Mouse (Mus musculus) limb, embryonic 13.5 days (tissue): ENCODE results near the gene Rfxank. TPM values are rescaled to one million over a fixed set of nuclear protein-coding genes. Genes with fewer than 3 reads are reported as not detected.

Experiments used
- ATAC-seq: fragments of 200-750 bp; cut with Nextera tagmentation; 2 replicates; pipeline ENCODE4 v1.8.0; 2017; ENCODE audit warnings: low read depth, moderate number of reproducible peaks, moderate TSS enrichment; ENCODE audit not compliant: low FRiP score
- H3K27ac ChIP-seq: fragments of 300-500 bp; sonication (generic); 2 replicates; pipeline ENCODE4 v1.5.1; 2015; ENCODE audit warnings: inconsistent platforms, mild to moderate bottlenecking, moderate library complexity
- H3K27me3 ChIP-seq: fragments of 300-500 bp; sonication (generic); 2 replicates; pipeline ENCODE4 v1.6.1; 2015; ENCODE audit warnings: mild to moderate bottlenecking, inconsistent platforms
- H3K36me3 ChIP-seq: fragments of 300-500 bp; sonication (generic); 2 replicates; pipeline ENCODE4 v1.6.1; 2015; ENCODE audit warnings: inconsistent platforms, mild to moderate bottlenecking, moderate library complexity
- H3K4me1 ChIP-seq: fragments of 300-500 bp; sonication (generic); 2 replicates; pipeline ENCODE4 v1.6.1; 2015; ENCODE audit warnings: inconsistent platforms
- H3K4me2 ChIP-seq: fragments of 300-500 bp; sonication (generic); replicated peaks from 2 replicates; pipeline ENCODE4 v1.6.1; 2015; ENCODE audit warnings: inconsistent platforms, mild to moderate bottlenecking, moderate library complexity
- H3K4me3 ChIP-seq: fragments of 300-500 bp; sonication (generic); 2 replicates; pipeline ENCODE4 v1.5.1; 2015; ENCODE audit warnings: moderate library complexity, mild to moderate bottlenecking, inconsistent platforms
- H3K9ac ChIP-seq: fragments of 300-500 bp; sonication (generic); 2 replicates; pipeline ENCODE4 v1.6.1; 2015; ENCODE audit warnings: mild to moderate bottlenecking, inconsistent platforms
- H3K9me3 ChIP-seq: fragments of 300-500 bp; sonication (generic); 2 replicates; pipeline ENCODE4 v1.6.1; 2016; ENCODE audit warnings: inconsistent platforms
- WGBS: fragments of 180-500 bp; shearing (Covaris S2); methylation state at CpG from one replicate; pipeline ENCODE4 v1.1.7; 2015; 5-methylcytosine and 5-hydroxymethylcytosine counted together
- polyA plus RNA-seq: library from polyadenylated mRNA; unstranded; fragments of >200 nt; fragmentation: Nextera tagmentation; extraction: Ambion mirVana; gene quantifications from 2 replicates; pipeline ENCODE4 v1.2.1, GENCODE M21; 2015

Rfxank gene
- polyA plus RNA-seq, 1 experiment from 2014 or later, result 26.0 TPM

- ATAC-seq, result no peak
- 86% methylated on average over 7 of the region's 7 CpGs for WGBS
These were observed 9.0 kb upstream of the Rfxank start for GRCm38 (mm10) chr8:70147678-70148607.

DNA sequence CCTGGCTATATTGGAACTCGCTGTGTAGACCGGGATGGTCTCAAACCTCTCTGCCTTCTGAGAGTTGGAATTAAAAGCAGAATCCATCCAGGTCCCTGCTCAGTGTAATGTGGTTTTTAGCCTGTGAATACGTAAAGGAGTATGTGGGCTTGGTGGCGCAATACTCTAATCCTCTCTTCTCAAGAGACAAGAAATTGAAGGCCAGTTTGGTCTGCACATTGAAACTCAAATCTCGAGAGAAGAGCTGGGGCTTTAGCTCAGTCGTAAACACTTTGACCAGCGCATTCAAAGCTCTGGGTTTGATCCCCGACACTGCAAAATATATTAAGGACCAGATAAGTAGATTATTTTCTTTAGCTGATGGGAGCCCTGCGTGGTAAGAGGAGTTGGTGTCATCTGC, 1.0 kb upstream of the Rfxank start:
- no peak for ATAC-seq
- H3K36me3 ChIP-seq, result peaks cover 50% of the 10 kb centered on the region
- H3K27ac ChIP-seq, result peak overlapping the region; percentile 83
- H3K4me2 ChIP-seq, result peak overlapping the region; percentile 88
- no peaks in the 10 kb centered on the region for H3K27me3 ChIP-seq
- H3K4me3 ChIP-seq, result peak overlapping the region; percentile 89
- peaks cover 21% of the 10 kb centered on the region for H3K4me1 ChIP-seq
- no peaks in the 10 kb centered on the region for H3K9me3 ChIP-seq
- 7% methylated on average over 9 of the region's 9 CpGs for WGBS
- peak overlapping the region; percentile 86 for H3K9ac ChIP-seq

More at GRCm38 (mm10) chr8:70147678-70148607, 9.0 kb upstream of the Rfxank start:
- no peak overlapping the region for H3K4me3 ChIP-seq
- H3K36me3 ChIP-seq, result peaks cover 43% of the 10 kb centered on the region
- H3K4me1 ChIP-seq, result peaks cover 10% of the 10 kb centered on the region
- H3K27ac ChIP-seq, result no peak overlapping the region
- no peak overlapping the region for H3K4me2 ChIP-seq
- H3K9me3 ChIP-seq, result no peaks in the 10 kb centered on the region
- H3K9ac ChIP-seq, result no peak overlapping the region
- H3K27me3 ChIP-seq, result peaks cover 9% of the 10 kb centered on the region; the same call in 1 of the 2 replicates

DNA sequence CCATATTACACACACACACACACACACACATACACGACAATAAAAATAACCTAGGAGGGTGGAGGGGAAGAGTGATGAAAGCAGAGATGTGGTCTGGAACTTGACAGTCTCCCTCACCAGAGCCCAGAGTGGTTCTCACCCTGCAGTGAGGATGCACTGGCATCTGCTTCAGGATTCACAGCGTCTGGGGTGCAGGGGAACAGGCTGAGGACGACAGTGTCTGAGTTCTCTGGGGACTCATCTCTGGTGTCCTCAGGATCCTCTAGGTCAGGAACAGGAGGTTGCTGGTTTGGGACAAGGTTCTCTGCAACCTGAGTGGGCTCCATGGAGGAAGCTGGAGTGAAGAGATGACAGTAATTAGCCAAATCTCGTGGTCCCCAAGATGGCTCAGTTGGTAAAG, 1.1 kb downstream of the Rfxank start:
- H3K27me3 ChIP-seq, result no peaks in the 10 kb centered on the region
- H3K4me3 ChIP-seq, result peak overlapping the region; percentile 89
- no peaks in the 10 kb centered on the region for H3K9me3 ChIP-seq
- no peak for ATAC-seq
- 75% methylated on average over 4 of the region's 4 CpGs for WGBS
- peaks cover 51% of the 10 kb centered on the region for H3K36me3 ChIP-seq
- H3K27ac ChIP-seq, result no peak overlapping the region
- peak overlapping the region; percentile 74 for H3K4me2 ChIP-seq
- H3K4me1 ChIP-seq, result peaks cover 21% of the 10 kb centered on the region
- peak overlapping the region; percentile 72 for H3K9ac ChIP-seq

DNA sequence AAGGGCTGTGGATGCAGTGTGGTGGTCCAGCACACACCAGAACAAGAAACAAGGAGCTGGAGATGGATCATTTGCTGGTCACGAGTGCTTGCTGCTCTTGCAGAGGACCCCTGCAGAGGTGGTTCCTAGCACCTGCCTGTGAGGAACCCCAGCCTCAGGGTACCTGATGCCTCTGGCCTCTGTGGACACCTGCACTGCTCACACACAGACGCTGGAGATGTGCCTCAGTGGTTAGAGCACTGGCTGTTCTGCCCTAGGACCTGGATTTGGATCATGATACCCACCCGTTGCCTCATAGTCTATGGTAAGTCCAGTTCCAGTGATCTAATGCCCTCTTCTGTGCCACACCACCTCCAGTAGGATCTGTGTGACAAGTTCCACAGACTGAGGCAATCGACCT, 2.4 kb downstream of the Rfxank start:
- Histone ChIP-seq H3K9me3 (no peaks in the 10 kb centered on the region), H3K4me1 (peaks cover 25% of the 10 kb centered on the region), H3K27ac (no peak overlapping the region), H3K4me3 (no peak overlapping the region), H3K27me3 (no peaks in the 10 kb centered on the region), H3K4me2 (no peak overlapping the region), H3K9ac (no peak overlapping the region), H3K36me3 (peaks cover 48% of the 10 kb centered on the region)
- ATAC-seq, result no peak
- 84% methylated on average over 4 of the region's 4 CpGs for WGBS

DNA sequence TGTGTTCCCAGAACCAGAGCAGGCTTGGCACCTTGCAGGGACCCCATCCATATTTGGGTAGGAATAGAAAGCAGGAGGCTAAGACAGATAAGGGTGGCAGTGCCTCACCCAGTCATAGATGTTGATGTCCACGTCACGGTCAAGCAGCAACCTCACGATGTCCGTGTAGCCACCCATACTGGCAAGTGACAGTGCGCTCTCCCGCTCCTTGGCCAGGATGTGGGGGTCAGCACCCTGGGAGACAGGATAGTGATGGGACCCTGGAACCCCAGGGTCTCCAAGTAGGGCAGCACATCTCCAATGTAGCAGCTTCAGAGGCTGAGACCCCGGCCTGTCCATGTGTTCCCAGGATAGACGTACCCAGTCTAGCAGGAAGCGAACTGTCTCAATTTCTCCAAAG, 4.0 kb downstream of the Rfxank start:
- Histone ChIP-seq H3K4me2 (no peak overlapping the region), H3K9ac (no peak overlapping the region), H3K9me3 (no peaks in the 10 kb centered on the region), H3K36me3 (peaks cover 48% of the 10 kb centered on the region), H3K4me3 (no peak overlapping the region), H3K4me1 (peaks cover 19% of the 10 kb centered on the region), H3K27ac (no peak overlapping the region), H3K27me3 (no peaks in the 10 kb centered on the region)
- ATAC-seq, result no peak
- 91% methylated on average over 9 of the region's 9 CpGs for WGBS

GRCm38 (mm10) chr8:70134086-70134485, 4.9 kb downstream of the Rfxank start:
- no peak overlapping the region for H3K4me3 ChIP-seq

DNA sequence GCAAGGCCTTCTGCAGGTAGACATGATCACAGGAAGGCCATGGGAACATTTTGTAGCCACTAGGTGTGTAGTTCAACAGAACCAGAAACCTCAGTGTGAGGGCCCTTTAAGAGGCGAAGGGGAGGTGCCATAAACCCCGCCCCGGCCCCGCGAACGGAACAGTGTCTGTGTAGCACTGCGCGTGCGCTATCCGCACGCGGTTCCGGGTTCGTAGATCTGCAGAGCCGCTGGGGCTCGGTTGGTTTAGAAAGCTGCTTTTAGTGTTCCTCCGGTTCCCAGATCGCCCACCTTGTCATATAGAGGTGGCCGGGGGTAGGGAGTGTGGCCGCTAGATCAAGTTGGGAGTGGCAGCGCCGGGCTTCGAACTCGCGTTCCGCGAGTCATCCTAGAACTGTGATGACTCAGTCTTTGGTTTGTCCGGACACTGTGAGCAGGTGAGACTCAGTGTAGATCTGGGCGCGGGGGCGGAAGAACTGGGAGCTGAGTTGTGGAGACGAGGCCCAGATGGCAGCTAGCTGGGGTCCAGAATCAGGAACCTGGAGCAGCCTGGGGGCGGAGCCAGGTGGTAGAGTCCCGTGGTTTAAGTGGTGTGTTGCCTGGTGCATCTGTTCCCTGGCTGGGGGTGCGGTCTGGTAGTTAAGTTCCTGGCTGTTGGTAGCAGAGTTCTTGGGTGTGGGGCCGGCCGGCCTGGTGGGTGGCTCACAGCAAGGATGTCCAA, 7.6 kb downstream of the Rfxank start, which contains the start of gene Nr2c2ap:
Nr2c2ap (plus strand) TSS at position 168 of the 718 bp plus-strand sequence.
- H3K4me3 ChIP-seq, result peak within 1 kb of the TSS; percentile 61
- peaks cover 10% of the 10 kb centered on the region for H3K4me1 ChIP-seq
- H3K9me3 ChIP-seq, result no peaks in the 10 kb centered on the region
- ATAC-seq, result peak; percentile 86
- WGBS, result 1% methylated on average over 37 of the region's 37 CpGs
- peak within 1 kb of the TSS; percentile 78 for H3K4me2 ChIP-seq
- H3K27ac ChIP-seq, result no peak within 1 kb of the TSS
- H3K27me3 ChIP-seq, result no peaks in the 10 kb centered on the region
- peak within 1 kb of the TSS; percentile 61 for H3K9ac ChIP-seq
- peaks cover 42% of the 10 kb centered on the region for H3K36me3 ChIP-seq

More at GRCm38 (mm10) chr8:70134086-70134485, 4.9 kb downstream of the Rfxank start:
- Histone ChIP-seq H3K4me2 (no peak overlapping the region), H3K36me3 (peaks cover 48% of the 10 kb centered on the region), H3K9me3 (no peaks in the 10 kb centered on the region), H3K27ac (no peak overlapping the region), H3K9ac (no peak overlapping the region), H3K27me3 (no peaks in the 10 kb centered on the region), H3K4me1 (peaks cover 18% of the 10 kb centered on the region)
- ATAC-seq, result no peak
- 88% methylated on average over 5 of the region's 5 CpGs for WGBS

DNA sequence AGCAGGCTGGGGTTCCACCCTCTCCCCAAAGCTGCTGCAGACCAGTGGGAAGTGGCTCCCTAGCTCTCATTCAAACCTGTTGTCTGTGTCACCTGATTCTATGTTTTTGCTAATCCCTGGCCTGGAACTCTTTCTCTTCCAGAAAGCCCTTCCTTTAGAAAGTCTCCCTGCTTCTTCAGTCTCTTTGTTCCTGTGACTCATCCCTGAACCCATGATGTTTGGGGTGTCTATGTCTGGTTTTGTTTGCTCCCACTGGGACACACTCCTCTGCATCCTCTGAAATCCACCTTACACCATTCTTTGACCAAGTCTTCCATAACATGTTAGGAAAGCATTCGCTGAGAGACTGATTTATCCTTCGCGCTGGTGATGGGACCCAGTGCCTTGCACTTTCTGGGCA, 8.9 kb downstream of the Rfxank start:
- Histone ChIP-seq H3K4me1 (peaks cover 10% of the 10 kb centered on the region), H3K9ac (no peak overlapping the region), H3K4me2 (no peak overlapping the region), H3K4me3 (no peak overlapping the region), H3K9me3 (no peaks in the 10 kb centered on the region), H3K27ac (no peak overlapping the region), H3K27me3 (peaks cover 4% of the 10 kb centered on the region), H3K36me3 (peaks cover 30% of the 10 kb centered on the region)
- no peak for ATAC-seq
- WGBS, result 85% methylated on average over 3 of the region's 3 CpGs

DNA sequence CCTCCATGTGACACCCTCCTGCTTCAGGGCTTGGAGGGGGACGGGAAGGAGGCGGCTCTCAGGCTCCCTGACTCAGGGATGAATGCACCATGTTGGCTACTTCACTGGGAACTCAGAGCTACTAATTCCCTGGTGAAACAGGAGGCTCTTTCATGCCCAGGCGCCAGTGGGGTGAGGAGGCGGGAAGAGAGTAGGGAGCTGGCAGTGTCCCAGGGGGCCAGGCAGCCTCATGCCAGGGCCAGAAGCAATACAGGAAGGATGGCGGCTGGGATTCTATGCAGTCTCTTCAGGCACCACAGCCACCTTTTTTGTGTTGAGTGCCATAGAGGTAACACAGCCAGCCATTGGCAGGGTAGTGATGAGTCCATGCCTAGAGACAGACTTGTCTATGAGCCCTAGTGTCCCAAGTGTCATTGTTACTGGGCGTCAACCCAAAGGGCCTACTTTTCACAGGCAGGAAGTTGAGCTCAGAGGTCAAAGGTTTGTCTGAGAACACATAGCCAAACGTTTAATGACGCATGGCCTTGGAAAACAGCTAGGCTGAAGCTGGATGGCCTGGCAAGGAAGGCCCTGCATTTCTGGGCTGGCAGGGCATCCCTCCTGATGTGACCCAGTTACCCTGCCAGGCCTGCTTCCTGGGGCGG, 9.5 kb downstream of the Rfxank start:
- 64% methylated on average over 9 of the region's 9 CpGs for WGBS
- no peak overlapping the region for H3K27ac ChIP-seq
- H3K4me3 ChIP-seq, result no peak overlapping the region
- no peak overlapping the region for H3K4me2 ChIP-seq
- peaks cover 7% of the 10 kb centered on the region for H3K27me3 ChIP-seq
- no peak for ATAC-seq
- peaks cover 23% of the 10 kb centered on the region for H3K36me3 ChIP-seq
- no peak overlapping the region for H3K9ac ChIP-seq
- H3K4me1 ChIP-seq, result peaks cover 10% of the 10 kb centered on the region
- H3K9me3 ChIP-seq, result no peaks in the 10 kb centered on the region

DNA sequence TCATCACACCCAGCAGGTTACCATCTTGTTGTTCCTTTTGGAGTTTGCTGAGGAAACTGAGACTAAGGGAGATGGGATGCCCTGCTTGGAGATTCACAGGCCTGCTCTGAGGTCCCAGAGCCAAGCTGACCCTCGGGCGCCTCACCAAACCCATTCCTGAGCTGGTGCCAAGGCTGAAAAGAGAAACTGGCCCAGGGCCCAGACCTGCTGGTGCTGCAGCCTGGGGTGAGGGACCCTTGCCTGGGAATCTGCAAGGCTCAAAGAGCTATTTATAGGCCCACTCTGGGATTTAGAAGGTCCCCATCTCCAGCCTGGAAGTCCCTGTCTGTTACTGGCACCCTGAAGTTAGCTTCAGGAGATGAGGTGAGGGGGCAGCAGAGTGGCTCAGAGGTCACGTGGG, 10.5 kb downstream of the Rfxank start:
- no peak overlapping the region for H3K9ac ChIP-seq
- no peak overlapping the region for H3K4me2 ChIP-seq
- H3K4me3 ChIP-seq, result no peak overlapping the region
- no peaks in the 10 kb centered on the region for H3K9me3 ChIP-seq
- peaks cover 10% of the 10 kb centered on the region for H3K4me1 ChIP-seq
- ATAC-seq, result no peak
- H3K27ac ChIP-seq, result no peak overlapping the region
- H3K27me3 ChIP-seq, result peaks cover 11% of the 10 kb centered on the region
- H3K36me3 ChIP-seq, result peaks cover 13% of the 10 kb centered on the region
- WGBS, result 76% methylated on average over 3 of the region's 3 CpGs

DNA sequence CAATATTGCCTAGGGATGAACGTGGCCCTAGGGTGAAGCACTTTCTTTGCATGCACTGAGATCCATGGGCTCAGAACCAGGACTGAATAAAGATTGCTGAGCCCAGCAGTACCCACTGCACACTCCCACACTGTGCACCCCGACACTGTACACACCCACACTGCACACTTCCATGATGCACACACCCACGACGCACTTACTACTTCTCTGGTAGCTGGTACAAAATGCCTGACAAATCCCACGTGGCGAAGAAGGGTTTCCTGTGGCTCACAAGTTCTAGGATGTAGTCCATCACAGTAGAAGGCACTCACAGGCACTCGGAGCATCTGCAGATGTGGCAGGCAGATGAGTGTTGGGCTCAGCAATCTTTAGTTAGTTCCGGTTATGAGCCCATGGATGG, 14.0 kb downstream of the Rfxank start:
- peaks cover 6% of the 10 kb centered on the region; the same call in 1 of the 2 replicates for H3K4me1 ChIP-seq
- no peak overlapping the region for H3K4me2 ChIP-seq
- H3K4me3 ChIP-seq, result no peak overlapping the region
- no peak overlapping the region for H3K9ac ChIP-seq
- no peak for ATAC-seq
- 64% methylated on average over 8 of the region's 8 CpGs for WGBS
- H3K9me3 ChIP-seq, result no peaks in the 10 kb centered on the region
- peaks cover 37% of the 10 kb centered on the region for H3K27me3 ChIP-seq
- no peak overlapping the region for H3K27ac ChIP-seq
- H3K36me3 ChIP-seq, result no peaks in the 10 kb centered on the region

GRCm38 (mm10) chr8:70122863-70123262, 16.1 kb downstream of the Rfxank start:
- ATAC-seq, result no peak
- no peak overlapping the region for H3K27ac ChIP-seq
- H3K36me3 ChIP-seq, result no peaks in the 10 kb centered on the region
- H3K9ac ChIP-seq, result no peak overlapping the region
- H3K9me3 ChIP-seq, result no peaks in the 10 kb centered on the region
- no peak overlapping the region for H3K4me3 ChIP-seq
- peaks cover 59% of the 10 kb centered on the region for H3K27me3 ChIP-seq
- WGBS, result 59% methylated on average over 2 of the region's 2 CpGs
- no peak overlapping the region for H3K4me2 ChIP-seq
- peaks cover 6% of the 10 kb centered on the region; the same call in 1 of the 2 replicates for H3K4me1 ChIP-seq
